Mouse (Mus musculus): Measurements from ENCODE around the gene Ppp1ca. TPM values are rescaled to one million over a fixed set of nuclear protein-coding genes. Genes with fewer than 3 reads are reported as not detected.

Gene Ppp1ca
- total RNA-seq, 2 experiments from 2014 or later = 368 to 404 TPM

DNA sequence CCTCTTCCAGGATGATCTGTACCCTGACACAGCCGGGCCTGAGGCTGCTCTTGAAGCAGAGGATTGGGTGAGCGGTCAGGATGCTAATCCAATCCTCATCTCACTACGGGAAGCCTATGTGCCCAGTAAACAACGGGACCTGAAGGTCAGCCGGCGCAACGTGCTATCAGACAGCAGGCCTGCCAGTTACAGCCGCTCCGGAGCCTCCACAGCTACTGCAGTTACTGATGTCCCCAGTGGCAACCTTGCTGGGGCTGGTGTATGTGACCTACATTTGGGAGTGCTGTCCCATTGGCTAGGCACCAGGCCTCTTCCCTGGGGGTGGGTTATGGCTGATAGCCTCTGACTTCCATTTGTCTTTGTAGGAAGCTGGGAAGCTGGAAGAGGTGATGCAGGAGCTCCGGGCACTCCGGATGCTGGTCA, 38.6 kb upstream of the Ppp1ca start, which contains the start of gene Ptprcap:
Gene Ptprcap (plus strand): TSS at position 373 of the 423 bp plus-strand sequence.
- DNase-seq = peak in 1 of 2 experiments; percentile 57
- intact Hi-C loops (cut with DNase I) = no loop called here

- no peak for DNase-seq
These were observed 37.2 kb upstream of the Ppp1ca start for GRCm38 (mm10) chr19:4154437-4155222.

GRCm38 (mm10) chr19:4155223-4156072, 36.4 kb upstream of the Ppp1ca start:
- intact Hi-C loops (cut with DNase I) = no loop called here
- DNase-seq = no peak

More at GRCm38 (mm10) chr19:4154437-4155222, 37.2 kb upstream of the Ppp1ca start:
- intact Hi-C loops (cut with DNase I) = no loop called here

DNA sequence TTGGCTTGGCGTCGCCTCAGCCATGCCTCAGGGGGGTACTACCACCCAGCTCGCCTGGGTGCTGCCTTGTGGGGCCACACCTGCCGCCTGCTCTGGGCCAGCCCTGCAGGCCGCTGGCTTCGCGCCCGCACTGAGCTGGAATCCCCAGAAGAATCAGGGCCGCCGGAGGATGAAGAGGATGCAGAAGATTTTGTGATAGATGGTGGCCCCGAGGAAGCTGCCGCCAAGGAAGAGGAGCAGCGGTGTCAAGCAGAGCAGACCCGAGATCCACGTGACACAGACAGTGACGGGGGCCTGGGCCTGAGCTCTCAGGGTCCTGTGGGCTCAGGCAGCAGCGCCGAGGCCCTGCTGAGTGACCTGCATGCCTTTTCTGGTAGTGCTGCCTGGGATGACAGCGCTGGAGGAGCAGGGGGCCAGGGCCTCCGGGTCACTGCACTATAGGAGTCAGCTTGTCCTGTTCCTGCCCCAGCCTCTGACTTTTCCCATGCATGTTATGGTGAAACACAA, 35.7 kb upstream of the Ppp1ca start:
- intact Hi-C loops (cut with DNase I) = no loop called here
- DNase-seq = no peak

DNA sequence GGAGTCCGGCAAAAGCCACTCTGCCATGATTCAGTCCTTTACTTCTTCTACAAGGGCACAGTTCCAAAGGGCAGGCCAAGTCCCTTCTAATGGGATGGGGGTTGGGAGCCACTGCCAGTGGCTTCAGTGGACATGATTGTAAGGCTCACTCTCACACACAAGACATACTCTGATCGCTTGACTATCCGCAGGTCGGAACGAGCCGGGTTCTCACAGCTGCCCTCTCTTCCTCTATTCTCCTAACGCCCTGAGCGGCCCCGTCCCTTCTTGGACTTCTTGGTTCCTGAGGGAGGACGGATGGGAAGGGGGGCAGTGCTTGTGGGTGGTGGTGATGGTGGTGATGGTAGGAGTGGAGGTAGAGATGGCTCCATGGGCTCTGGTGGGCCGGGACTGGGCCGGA, 35.1 kb upstream of the Ppp1ca start:
- intact Hi-C loops (cut with DNase I) = no loop called here
- DNase-seq = no peak

- intact Hi-C loops (cut with DNase I) = no loop called here
- DNase-seq = no peak
These were observed 32.8 kb upstream of the Ppp1ca start for GRCm38 (mm10) chr19:4159049-4159448.

- intact Hi-C loops (cut with DNase I) = loop anchor here (2.0 to 5.0 kb wide), 2 partner anchors 14 to 34 kb away; partner anchors contain the start of gene Coro1b
- peak; percentile 95 to 97 for DNase-seq
These were observed 29.0 kb upstream of the Ppp1ca start, which contains the start of gene Rps6kb2 for GRCm38 (mm10) chr19:4162646-4163542. Gene Rps6kb2, minus strand, starts transcription at chr19:4163354.

DNA sequence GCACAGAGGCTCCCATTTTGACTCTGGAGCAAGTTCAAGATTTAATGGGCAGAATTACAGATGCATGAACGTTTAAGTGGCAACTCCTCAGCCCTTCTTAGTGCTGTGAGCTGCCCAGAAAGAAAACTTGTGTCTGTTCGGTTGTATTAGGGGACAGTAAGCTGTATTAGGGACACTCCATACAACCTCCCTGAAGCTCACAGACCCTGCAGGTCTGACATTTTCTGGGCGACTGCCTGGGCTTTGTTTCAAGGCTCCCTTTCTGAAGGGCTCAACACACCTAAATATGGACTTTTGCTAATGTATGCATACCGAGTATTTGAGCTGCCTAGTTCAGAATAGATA, 28.4 kb upstream of the Ppp1ca start:
- no peak for DNase-seq
- intact Hi-C loops (cut with DNase I) = loop anchor here (2.0 to 5.0 kb wide), 2 partner anchors 15 to 34 kb away; partner anchors contain the start of gene Coro1b

- DNase-seq = no peak
- intact Hi-C loops (cut with DNase I) = loop anchor here (5.0 kb wide), 1 partner anchor 33 kb away; no protein-coding TSS in a partner anchor
These were observed 27.8 kb upstream of the Ppp1ca start for GRCm38 (mm10) chr19:4164100-4164499.

- intact Hi-C loops (cut with DNase I) = loop anchor here (5.0 kb wide), 1 partner anchor 33 kb away; no protein-coding TSS in a partner anchor
- DNase-seq = no peak
These were observed 27.1 kb upstream of the Ppp1ca start for GRCm38 (mm10) chr19:4164721-4165120.

DNA sequence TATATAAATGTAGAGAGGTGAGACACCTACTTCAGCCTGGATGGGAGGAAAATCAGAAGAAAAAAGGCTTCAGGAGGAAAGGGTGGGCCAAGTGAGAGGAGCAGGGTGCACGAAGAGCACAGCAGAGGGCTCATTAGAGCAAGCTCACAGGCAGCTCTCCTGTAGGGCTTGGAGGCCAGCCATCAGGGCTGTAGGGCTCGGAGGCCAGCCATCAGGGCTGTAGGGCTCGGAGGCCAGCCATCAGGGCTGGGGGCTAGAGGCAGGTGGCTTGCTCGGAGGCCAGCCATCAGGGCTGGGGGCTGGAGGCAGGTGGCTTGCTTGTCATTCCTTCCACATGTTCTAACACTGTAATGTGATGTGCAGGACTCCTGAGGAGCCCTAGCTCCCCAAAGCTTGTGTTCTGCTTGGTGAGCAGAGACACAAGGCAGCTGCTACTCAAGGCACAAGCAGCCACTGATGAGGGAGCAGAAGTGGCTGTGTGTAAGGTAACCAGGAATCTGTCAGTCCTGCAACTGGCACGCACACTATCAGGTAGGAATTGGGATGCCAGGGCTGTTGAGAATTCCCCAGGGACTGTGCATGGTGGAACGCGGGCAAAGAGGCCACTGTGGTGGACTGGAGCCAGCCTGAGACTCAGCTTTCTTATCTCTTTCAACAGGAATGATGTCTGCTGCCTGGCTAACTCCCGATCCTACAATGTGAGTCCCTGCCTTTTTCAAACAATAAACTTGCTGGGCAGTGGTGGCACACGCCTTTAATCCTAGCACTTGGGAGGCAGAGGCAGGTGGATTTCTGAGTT, 25.0 kb upstream of the Ppp1ca start:
- DNase-seq = peak in 1 of 2 experiments; percentile 57
- intact Hi-C loops (cut with DNase I) = no loop called here

GRCm38 (mm10) chr19:4169378-4169784, 22.5 kb upstream of the Ppp1ca start:
- intact Hi-C loops (cut with DNase I) = no loop called here
- DNase-seq = peak; percentile 99 to 100

- DNase-seq = no peak
- intact Hi-C loops (cut with DNase I) = loop anchor here (5.0 kb wide), 1 partner anchor 57 kb away; no protein-coding TSS in a partner anchor
These were observed 22.1 kb upstream of the Ppp1ca start for GRCm38 (mm10) chr19:4169810-4170209.

- DNase-seq = no peak
- intact Hi-C loops (cut with DNase I) = loop anchor here (1.0 to 5.0 kb wide), 2 partner anchors 17 to 56 kb away; no protein-coding TSS in a partner anchor
These were observed 21.0 kb upstream of the Ppp1ca start for GRCm38 (mm10) chr19:4170723-4171392.

GRCm38 (mm10) chr19:4171393-4172290, 20.2 kb upstream of the Ppp1ca start:
- intact Hi-C loops (cut with DNase I) = loop anchor here (1.0 to 5.0 kb wide), 2 partner anchors 17 to 56 kb away; no protein-coding TSS in a partner anchor
- DNase-seq = peak in 1 of 2 experiments; percentile 66

DNA sequence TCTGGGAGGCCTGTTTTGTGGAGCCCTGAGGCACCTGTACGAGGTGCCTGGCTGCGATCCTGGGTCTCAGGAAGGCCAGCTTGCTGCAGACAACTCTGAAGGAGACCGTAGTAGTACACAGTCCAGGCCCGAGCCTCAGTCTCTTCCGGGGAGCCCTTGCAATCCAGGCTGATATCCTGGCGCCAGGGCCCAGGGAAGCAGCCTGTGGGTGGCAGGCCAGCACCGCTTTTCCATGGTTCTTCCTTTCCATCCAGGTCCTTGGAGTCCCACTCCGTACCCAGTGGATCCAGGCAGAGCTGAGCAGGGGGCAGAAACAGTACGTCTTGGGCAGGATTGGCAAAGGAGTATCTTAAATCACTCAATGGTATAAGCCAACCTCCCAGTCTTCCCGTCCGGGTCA, 18.9 kb upstream of the Ppp1ca start:
- no peak for DNase-seq
- intact Hi-C loops (cut with DNase I) = loop anchor here (5.0 kb wide), 1 partner anchor 54 kb away; no protein-coding TSS in a partner anchor

DNA sequence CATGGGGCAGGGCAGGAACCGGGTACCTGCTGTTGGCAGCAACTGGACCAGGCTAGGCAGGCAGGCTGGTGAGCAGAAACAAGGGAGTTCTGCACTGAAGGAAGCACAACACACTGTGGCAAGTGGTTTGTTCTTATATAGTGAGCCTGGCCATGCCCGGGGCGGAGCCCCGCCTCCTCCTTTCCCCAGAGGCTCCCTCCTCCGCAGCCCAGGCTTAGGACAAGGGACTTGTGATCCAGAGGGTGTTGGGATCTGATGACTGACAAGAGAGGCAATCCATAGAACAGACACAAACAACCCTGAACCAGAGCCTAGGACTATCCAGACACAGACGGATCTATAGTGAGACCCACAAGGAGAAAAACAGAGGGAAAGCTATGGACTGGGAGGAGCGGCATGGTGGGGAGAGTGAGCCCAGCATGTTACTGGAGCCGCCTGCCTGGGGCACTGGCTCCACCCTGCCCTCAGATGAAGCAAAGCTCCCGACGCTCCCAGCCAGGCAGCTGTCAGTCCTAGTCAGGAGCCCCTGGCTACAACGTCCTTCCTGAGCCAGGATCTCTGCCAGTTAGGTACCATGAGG, 16.4 kb upstream of the Ppp1ca start, which contains the start of gene Carns1:
Gene Carns1 (minus strand): TSS at position 112 of the 580 bp plus-strand sequence.
- intact Hi-C loops (cut with DNase I) = no loop called here
- DNase-seq = peak; percentile 55 to 70

All from heart, postnatal 14 days (tissue).